In genomic region chr4:127023201-127023600, GRCm38 (mm10) we compare ENCODE assay signal across 8 mouse cellular contexts. TPM values are rescaled to one million over a fixed set of nuclear protein-coding genes. Genes with fewer than 3 reads are reported as not detected.
DNase-seq lines count a peak whose midpoint lies in the region; ATAC-seq and TF ChIP-seq lines count a peak whose summit lies in the region.

No protein-coding gene starts in this region.

- peak overlapping the region; percentile 61 for H3K4me2 ChIP-seq in lung, postnatal 0 days (replicated peaks; ENCODE audit: low read depth, low read length)
- peak overlapping the region; percentile 88 for H3K4me2 ChIP-seq in forebrain, embryonic 11.5 days (ENCODE audit: low read depth, low read length, severe bottlenecking)
- H3K4me2 ChIP-seq in limb, embryonic 13.5 days (replicated peaks) = peak overlapping the region; percentile 97
- H3K4me2 ChIP-seq in stomach, embryonic 14.5 days (replicated peaks; ENCODE audit: low read depth, low read length) = peak overlapping the region; percentile 93

- peak overlapping the region; percentile 100 for H3K4me3 ChIP-seq in lung, postnatal 0 days (ENCODE audit: low read depth, low read length)
- H3K4me3 ChIP-seq in forebrain, embryonic 11.5 days (ENCODE audit: low read depth, low read length) = peak overlapping the region; percentile 100
- H3K4me3 ChIP-seq in limb, embryonic 13.5 days = peak overlapping the region; percentile 99
- H3K4me3 ChIP-seq in stomach, embryonic 14.5 days (ENCODE audit: low read depth, low read length) = peak overlapping the region; percentile 100

- no peak for TF ChIP-seq EP300 in lung, postnatal 0 days (IDR thresholded peaks at IDR 0.05)

- no peaks in the 10 kb centered on the region for H3K27me3 ChIP-seq in lung, postnatal 0 days (replicated peaks; ENCODE audit: insufficient read depth, low read length)
- no peaks in the 10 kb centered on the region for H3K27me3 ChIP-seq in forebrain, embryonic 11.5 days (ENCODE audit: control insufficient read depth, insufficient read depth, low read length)
- no peaks in the 10 kb centered on the region for H3K27me3 ChIP-seq in limb, embryonic 13.5 days
- no peaks in the 10 kb centered on the region for H3K27me3 ChIP-seq in stomach, embryonic 14.5 days (ENCODE audit: control insufficient read depth, insufficient read depth, low read length)

- no peak for TF ChIP-seq CTCF in lung, postnatal 0 days (IDR thresholded peaks at IDR 0.05)

- no peak overlapping the region for H3K27ac ChIP-seq in lung, postnatal 0 days (ENCODE audit: low read length)
- no peak overlapping the region for H3K27ac ChIP-seq in forebrain, embryonic 11.5 days (ENCODE audit: low read depth, low read length)
- H3K27ac ChIP-seq in limb, embryonic 13.5 days = no peak overlapping the region
- no peak overlapping the region for H3K27ac ChIP-seq in stomach, embryonic 14.5 days (ENCODE audit: low read length)

- peaks cover 28% of the 10 kb centered on the region; the same call in 1 of the 2 replicates for H3K36me3 ChIP-seq in lung, postnatal 0 days (ENCODE audit: insufficient read depth, low read length)
- peaks cover 19% of the 10 kb centered on the region for H3K36me3 ChIP-seq in forebrain, embryonic 11.5 days (ENCODE audit: control insufficient read depth, insufficient read depth, low read length)
- H3K36me3 ChIP-seq in limb, embryonic 13.5 days = peaks cover 52% of the 10 kb centered on the region
- H3K36me3 ChIP-seq in stomach, embryonic 14.5 days (ENCODE audit: control insufficient read depth, insufficient read depth, low read length) = peaks cover 51% of the 10 kb centered on the region

- WGBS in lung, postnatal 0 days = under 1% methylated on average over 9 of the region's 9 CpGs
- WGBS in forebrain, embryonic 11.5 days = 5% methylated on average over 9 of the region's 9 CpGs
- 2% methylated on average over 9 of the region's 9 CpGs for WGBS in limb, embryonic 13.5 days
- WGBS in stomach, embryonic 14.5 days = 2% methylated on average over 9 of the region's 9 CpGs

- peak overlapping the region; percentile 100; the same call in 1 of the 2 replicates for H3K9ac ChIP-seq in lung, postnatal 0 days (replicated peaks; ENCODE audit: low read depth)
- H3K9ac ChIP-seq in forebrain, embryonic 11.5 days (ENCODE audit: low read length) = peak overlapping the region; percentile 100
- peak overlapping the region; percentile 100 for H3K9ac ChIP-seq in limb, embryonic 13.5 days
- peak overlapping the region; percentile 100 for H3K9ac ChIP-seq in stomach, embryonic 14.5 days (replicated peaks; ENCODE audit: low read depth, low read length)

- H3K9me3 ChIP-seq in lung, postnatal 0 days (ENCODE audit: low read length) = no peaks in the 10 kb centered on the region
- no peaks in the 10 kb centered on the region for H3K9me3 ChIP-seq in forebrain, embryonic 11.5 days (ENCODE audit: control insufficient read depth, low read length)
- no peaks in the 10 kb centered on the region for H3K9me3 ChIP-seq in limb, embryonic 13.5 days
- no peaks in the 10 kb centered on the region for H3K9me3 ChIP-seq in stomach, embryonic 14.5 days (ENCODE audit: control insufficient read depth, low read depth, low read length)

- no peak for ATAC-seq in lung, postnatal 0 days
- no peak for ATAC-seq in forebrain, embryonic 11.5 days (replicated peaks; ENCODE audit: low FRiP score)
- no peak for ATAC-seq in limb, embryonic 13.5 days (ENCODE audit: low FRiP score, low read depth)
- no peak for ATAC-seq in stomach, embryonic 14.5 days (ENCODE audit: insufficient number of reproducible peaks, insufficient read depth, low FRiP score, low read depth)
- no peak for ATAC-seq in activated CD4-positive, CD25-positive, alpha-beta regulatory T cell, adult 4 months

- DNase-seq in lung, postnatal 0 days (ENCODE audit: low spot score) = no peak
- no peak for DNase-seq in lung, postnatal 10 days
- DNase-seq in forebrain, embryonic 11.5 days (ENCODE audit: low spot score) = no peak
- no peak for DNase-seq in layer of hippocampus, postnatal 25 days (ENCODE audit: extremely low spot score in 1 of 2, low spot score in 1 of 2)
- no peak for DNase-seq in adipocyte (ENCODE audit: low spot score)

- peaks cover 10% of the 10 kb centered on the region; the same call in 1 of the 2 replicates for H3K4me1 ChIP-seq in lung, postnatal 0 days (ENCODE audit: insufficient read depth, low read depth, low read length)
- peaks cover 9% of the 10 kb centered on the region; the same call in 1 of the 2 replicates for H3K4me1 ChIP-seq in forebrain, embryonic 11.5 days (replicated peaks; ENCODE audit: control insufficient read depth, insufficient read depth, low read length)
- peaks cover 39% of the 10 kb centered on the region for H3K4me1 ChIP-seq in limb, embryonic 13.5 days
- H3K4me1 ChIP-seq in stomach, embryonic 14.5 days (ENCODE audit: control insufficient read depth, insufficient read depth, low read length) = peaks cover 16% of the 10 kb centered on the region; the same call in 1 of the 2 replicates

RNA-seq across cellular contexts. Expression of gene Sfpq, which starts 2.1 kb away (rescaled TPM):
- polyA plus RNA-seq in lung, postnatal 0 days (2015; fragmentation: Nextera tagmentation; extraction: Ambion mirVana) = 51.1 and 63.3 TPM in 2 replicates
- 170 and 185 TPM in 2 replicates for polyA plus RNA-seq in forebrain, embryonic 11.5 days (2014; fragmentation: Nextera tagmentation; extraction: Ambion mirVana)
- 100.0 and 105 TPM in 2 replicates for polyA plus RNA-seq in limb, embryonic 13.5 days (2015; fragmentation: Nextera tagmentation; extraction: Ambion mirVana)
- 128 and 142 TPM in 2 replicates for polyA plus RNA-seq in stomach, embryonic 14.5 days (2014; fragmentation: Nextera tagmentation; extraction: Ambion mirVana)
- total RNA-seq in layer of hippocampus, postnatal 25 days (2021) = 100 to 1,000 TPM; 235 to 287 TPM
- polyA plus RNA-seq in activated CD4-positive, CD25-positive, alpha-beta regulatory T cell, adult 4 months (2017; shearing (Covaris generic)) = 10 to 100 TPM; 39.7 to 50.1 TPM

RNA-seq across cellular contexts. Expression of gene Zmym1, which starts 37.8 kb away (rescaled TPM):
- polyA plus RNA-seq in lung, postnatal 0 days (2015; fragmentation: Nextera tagmentation; extraction: Ambion mirVana) = 6.4 and 8.1 TPM in 2 replicates
- polyA plus RNA-seq in forebrain, embryonic 11.5 days (2014; fragmentation: Nextera tagmentation; extraction: Ambion mirVana) = 36.8 and 37.3 TPM in 2 replicates
- 22.1 and 24.5 TPM in 2 replicates for polyA plus RNA-seq in limb, embryonic 13.5 days (2015; fragmentation: Nextera tagmentation; extraction: Ambion mirVana)
- polyA plus RNA-seq in stomach, embryonic 14.5 days (2014; fragmentation: Nextera tagmentation; extraction: Ambion mirVana) = 19.5 and 25.5 TPM in 2 replicates
- total RNA-seq in layer of hippocampus, postnatal 25 days (2021) = 10 to 100 TPM; 12.5 to 13.4 TPM
- 10 to 100 TPM; 10.7 to 28.0 TPM for polyA plus RNA-seq in activated CD4-positive, CD25-positive, alpha-beta regulatory T cell, adult 4 months (2017; shearing (Covaris generic))

RNA-seq across cellular contexts. Expression of gene Zmym6, which starts 54.0 kb away (rescaled TPM):
- 5.8 and 9.2 TPM in 2 replicates for polyA plus RNA-seq in lung, postnatal 0 days (2015; fragmentation: Nextera tagmentation; extraction: Ambion mirVana)
- polyA plus RNA-seq in forebrain, embryonic 11.5 days (2014; fragmentation: Nextera tagmentation; extraction: Ambion mirVana) = 24.9 and 28.8 TPM in 2 replicates
- polyA plus RNA-seq in limb, embryonic 13.5 days (2015; fragmentation: Nextera tagmentation; extraction: Ambion mirVana) = 26.2 and 29.3 TPM in 2 replicates
- polyA plus RNA-seq in stomach, embryonic 14.5 days (2014; fragmentation: Nextera tagmentation; extraction: Ambion mirVana) = 26.8 and 30.0 TPM in 2 replicates
- total RNA-seq in layer of hippocampus, postnatal 25 days (2021) = 10 to 100 TPM; 29.8 to 44.2 TPM
- 10 to 100 TPM; 13.1 to 14.1 TPM for polyA plus RNA-seq in activated CD4-positive, CD25-positive, alpha-beta regulatory T cell, adult 4 months (2017; shearing (Covaris generic))

RNA-seq across cellular contexts. Expression of gene Zmym4, which starts 55.3 kb away (rescaled TPM):
- polyA plus RNA-seq in lung, postnatal 0 days (2015; fragmentation: Nextera tagmentation; extraction: Ambion mirVana) = 8.6 and 11.7 TPM in 2 replicates
- 31.9 and 40.5 TPM in 2 replicates for polyA plus RNA-seq in forebrain, embryonic 11.5 days (2014; fragmentation: Nextera tagmentation; extraction: Ambion mirVana)
- 27.8 and 31.0 TPM in 2 replicates for polyA plus RNA-seq in limb, embryonic 13.5 days (2015; fragmentation: Nextera tagmentation; extraction: Ambion mirVana)
- polyA plus RNA-seq in stomach, embryonic 14.5 days (2014; fragmentation: Nextera tagmentation; extraction: Ambion mirVana) = 28.9 and 34.7 TPM in 2 replicates
- total RNA-seq in layer of hippocampus, postnatal 25 days (2021) = 10 to 100 TPM; 44.1 to 45.5 TPM
- polyA plus RNA-seq in activated CD4-positive, CD25-positive, alpha-beta regulatory T cell, adult 4 months (2017; shearing (Covaris generic)) = 10 to 100 TPM; 17.4 to 17.6 TPM
